17 mouse cellular contexts compared by ENCODE assay signal in genomic region chr10:4503251-4503650, GRCm38 (mm10). TPM values are rescaled to one million over a fixed set of nuclear protein-coding genes. Genes with fewer than 3 reads are reported as not detected.
"Had no signal": no experiment of that assay in that cellular context is flagged by ENCODE, and none has a peak within 500 bp of the region (broad histone marks: within the 10 kb centered on the region; RNA-seq: fewer than 3 reads in every experiment).

No protein-coding gene starts in this region.

- H3K4me2 ChIP-seq: kidney, embryonic 15.5 days; limb, embryonic 15.5 days; liver, embryonic 12.5 days; lung, embryonic 15.5 days; midbrain, embryonic 12.5 days; neural tube, embryonic 13.5 days; stomach, embryonic 15.5 days had no signal

- H3K9ac ChIP-seq: kidney, embryonic 15.5 days; limb, embryonic 15.5 days; liver, embryonic 12.5 days; lung, embryonic 15.5 days; midbrain, embryonic 12.5 days; neural tube, embryonic 13.5 days; stomach, embryonic 15.5 days had no signal

- H3K4me3 ChIP-seq: kidney, embryonic 15.5 days; limb, embryonic 15.5 days; liver, embryonic 12.5 days; lung, embryonic 15.5 days; midbrain, embryonic 12.5 days; neural tube, embryonic 13.5 days; stomach, embryonic 15.5 days had no signal

- H3K27me3 ChIP-seq: kidney, embryonic 15.5 days; limb, embryonic 15.5 days; liver, embryonic 12.5 days; lung, embryonic 15.5 days; midbrain, embryonic 12.5 days; neural tube, embryonic 13.5 days; stomach, embryonic 15.5 days had no signal

- H3K36me3 ChIP-seq: kidney, embryonic 15.5 days; limb, embryonic 15.5 days; liver, embryonic 12.5 days; lung, embryonic 15.5 days; midbrain, embryonic 12.5 days; neural tube, embryonic 13.5 days; stomach, embryonic 15.5 days had no signal

- ATAC-seq: intestine, postnatal 0 days; liver, embryonic 12.5 days; midbrain, embryonic 16.5 days had no signal

- H3K9me3 ChIP-seq: kidney, embryonic 15.5 days; limb, embryonic 15.5 days; liver, embryonic 12.5 days; lung, embryonic 15.5 days; midbrain, embryonic 12.5 days; neural tube, embryonic 13.5 days; stomach, embryonic 15.5 days had no signal

- DNase-seq: layer of hippocampus, adult 9-11 months; layer of hippocampus, postnatal 36 days; right cerebral cortex, postnatal 14 days; thymus, postnatal 36 days had no signal

- H3K27ac ChIP-seq: kidney, embryonic 15.5 days; limb, embryonic 15.5 days; liver, embryonic 12.5 days; lung, embryonic 15.5 days; midbrain, embryonic 12.5 days; neural tube, embryonic 13.5 days; stomach, embryonic 15.5 days had no signal

- H3K4me1 ChIP-seq: kidney, embryonic 15.5 days; limb, embryonic 15.5 days; liver, embryonic 12.5 days; lung, embryonic 15.5 days; midbrain, embryonic 12.5 days; neural tube, embryonic 13.5 days; stomach, embryonic 15.5 days had no signal

RNA-seq across cellular contexts. Expression of gene Ccdc170, which starts 20.9 kb away (rescaled TPM):
- total RNA-seq: megakaryocyte-erythroid progenitor cell, adult 5-6 weeks had no signal
- polyA plus RNA-seq: intestine, postnatal 0 days; limb, embryonic 11.5 days; liver, embryonic 16.5 days; neural tube, embryonic 13.5 days; spleen, adult 2 months had no signal
